Mouse (Mus musculus) frontal cortex, adult 2 months (tissue): ENCODE data around the gene Egfl8. TPM values are rescaled to one million over a fixed set of nuclear protein-coding genes. Genes with fewer than 3 reads are reported as not detected.

ENCODE experiments used
- DNase-seq, 2 experiments: peaks; one replicate each; pipeline ENCODE4 v3.0.0; 2022; ENCODE audit warnings: low spot score in 1 of 2; ENCODE audit errors: extremely low spot score in 1 of 2
- polyA plus RNA-seq: library from polyadenylated mRNA; depleted of rRNA; stranded (reverse); fragments of >200 nt; gene quantifications from 2 replicates; pipeline ENCODE4 v1.2.3, GENCODE M21; 2012

Gene Egfl8
- polyA plus RNA-seq, 1 experiment: 9.7 TPM

- DNase-seq: peak; percentile 100
Measured at GRCm38 (mm10) chr17:34603375-34604060, 12.3 kb downstream of the Egfl8 start, which contains the start of gene Rnf5. Gene Rnf5, minus strand, starts transcription at chr17:34603690.

GRCm38 (mm10) chr17:34601796-34602195 is 14.0 kb downstream of the Egfl8 start:
- no peak for DNase-seq

- no peak for DNase-seq
Measured at GRCm38 (mm10) chr17:34599891-34600290, 15.9 kb downstream of the Egfl8 start.

- DNase-seq: no peak
Measured at GRCm38 (mm10) chr17:34597566-34598095, 18.1 kb downstream of the Egfl8 start, which contains the start of gene Ager. Gene Ager, plus strand, starts transcription at chr17:34597862.

- no peak for DNase-seq
Measured at GRCm38 (mm10) chr17:34596098-34596497, 19.7 kb downstream of the Egfl8 start.

- no peak for DNase-seq
Measured at GRCm38 (mm10) chr17:34593752-34594525, 21.8 kb downstream of the Egfl8 start.

- DNase-seq: no peak
Measured at GRCm38 (mm10) chr17:34592581-34593549, 22.9 kb downstream of the Egfl8 start.

- peak in 1 of 2 experiments; percentile 79 for DNase-seq
Measured at GRCm38 (mm10) chr17:34591994-34592375, 23.8 kb downstream of the Egfl8 start.

GRCm38 (mm10) chr17:34591029-34591993 is 24.5 kb downstream of the Egfl8 start, which contains the start of gene Pbx2:
Gene Pbx2, plus strand, starts transcription at chr17:34591266.
- DNase-seq: no peak

GRCm38 (mm10) chr17:34590154-34590987 is 25.4 kb downstream of the Egfl8 start:
- DNase-seq: no peak

- no peak for DNase-seq
Measured at GRCm38 (mm10) chr17:34589681-34590101, 26.1 kb downstream of the Egfl8 start, which contains the start of gene Gpsm3. Gene Gpsm3, plus strand, starts transcription at chr17:34589806.

- DNase-seq: no peak
Measured at GRCm38 (mm10) chr17:34589206-34589605, 26.6 kb downstream of the Egfl8 start.

GRCm38 (mm10) chr17:34588767-34589166 is 27.0 kb downstream of the Egfl8 start:
- DNase-seq: no peak

- no peak for DNase-seq
Measured at GRCm38 (mm10) chr17:34587814-34588213, 28.0 kb downstream of the Egfl8 start.

- peak; percentile 94 to 98 for DNase-seq
Measured at GRCm38 (mm10) chr17:34587423-34587811, 28.4 kb downstream of the Egfl8 start.

- DNase-seq: peak; percentile 83 to 91
Measured at GRCm38 (mm10) chr17:34586796-34587422, 28.9 kb downstream of the Egfl8 start.

GRCm38 (mm10) chr17:34585877-34586771 is 29.6 kb downstream of the Egfl8 start:
- DNase-seq: no peak
